Mouse (Mus musculus): ENCODE measurements around the gene Zfp658. TPM values are rescaled to one million over a fixed set of nuclear protein-coding genes. Genes with fewer than 3 reads are reported as not detected.

Zfp658 gene
- polyA plus RNA-seq (2011; ENCODE audit: insufficient read depth, insufficient read length, low read depth, missing spikeins): 1.7 and 2.2 TPM in 2 replicates

- Histone ChIP-seq H3K9ac (ENCODE audit: low read depth, poor library complexity, severe bottlenecking) (peak within 1 kb of the TSS; percentile 21), H3K27me3 (ENCODE audit: control insufficient read depth, insufficient read depth, low read length, poor library complexity, severe bottlenecking) (no peaks in the 10 kb centered on the region), H3K36me3 (ENCODE audit: control insufficient read depth, insufficient read depth, low read length, poor library complexity, severe bottlenecking) (no peaks in the 10 kb centered on the region), H3K27ac (ENCODE audit: insufficient read depth, low read length) (peak within 1 kb of the TSS; percentile 76), H3K9me3 (replicated peaks; ENCODE audit: control insufficient read depth, insufficient read depth, low read length, poor library complexity, severe bottlenecking) (no peaks in the 10 kb centered on the region), H3K4me3 (ENCODE audit: low read depth, low read length) (peak within 1 kb of the TSS; percentile 80), H3K4me1 (ENCODE audit: control insufficient read depth, insufficient read depth, low read length) (no peaks in the 10 kb centered on the region)
- TF ChIP-seq CTCF (IDR thresholded peaks at IDR 0.05; ENCODE audit: low read depth, low read length) (no peak), EP300 (IDR thresholded peaks at IDR 0.05; ENCODE audit: insufficient read depth, low read depth, low read length) (no peak), POLR2A (IDR thresholded peaks at IDR 0.05; ENCODE audit: insufficient read depth, low read length) (no peak)
These were observed at the start of gene Zfp658 for GRCm38 (mm10) chr7:43562006-43562633. TSS of gene Zfp658 (plus strand) at chr7:43562256.

GRCm38 (mm10) chr7:43512519-43512918 lies 49.5 kb upstream of the Zfp658 start:
- Histone ChIP-seq H3K4me3 (ENCODE audit: low read depth, low read length) (no peak overlapping the region), H3K9me3 (replicated peaks; ENCODE audit: control insufficient read depth, insufficient read depth, low read length, poor library complexity, severe bottlenecking) (no peaks in the 10 kb centered on the region), H3K27me3 (ENCODE audit: control insufficient read depth, insufficient read depth, low read length, poor library complexity, severe bottlenecking) (no peaks in the 10 kb centered on the region), H3K9ac (ENCODE audit: low read depth, poor library complexity, severe bottlenecking) (no peak overlapping the region), H3K36me3 (ENCODE audit: control insufficient read depth, insufficient read depth, low read length, poor library complexity, severe bottlenecking) (no peaks in the 10 kb centered on the region), H3K27ac (ENCODE audit: insufficient read depth, low read length) (no peak overlapping the region), H3K4me1 (ENCODE audit: control insufficient read depth, insufficient read depth, low read length) (no peaks in the 10 kb centered on the region)
- no peak for TF ChIP-seq POLR2A (IDR thresholded peaks at IDR 0.05; ENCODE audit: insufficient read depth, low read length)
- TF ChIP-seq CTCF (IDR thresholded peaks at IDR 0.05; ENCODE audit: low read depth, low read length): no peak
- no peak for TF ChIP-seq EP300 (IDR thresholded peaks at IDR 0.05; ENCODE audit: insufficient read depth, low read depth, low read length)

- H3K4me3 ChIP-seq (ENCODE audit: low read depth, low read length): no peak overlapping the region
- H3K9ac ChIP-seq (ENCODE audit: low read depth, poor library complexity, severe bottlenecking): no peak overlapping the region
- TF ChIP-seq POLR2A (IDR thresholded peaks at IDR 0.05; ENCODE audit: insufficient read depth, low read length): no peak
- TF ChIP-seq EP300 (IDR thresholded peaks at IDR 0.05; ENCODE audit: insufficient read depth, low read depth, low read length): no peak
- no peak overlapping the region for H3K27ac ChIP-seq (ENCODE audit: insufficient read depth, low read length)
- no peaks in the 10 kb centered on the region for H3K27me3 ChIP-seq (ENCODE audit: control insufficient read depth, insufficient read depth, low read length, poor library complexity, severe bottlenecking)
- H3K36me3 ChIP-seq (ENCODE audit: control insufficient read depth, insufficient read depth, low read length, poor library complexity, severe bottlenecking): no peaks in the 10 kb centered on the region
- no peaks in the 10 kb centered on the region for H3K4me1 ChIP-seq (ENCODE audit: control insufficient read depth, insufficient read depth, low read length)
- H3K9me3 ChIP-seq (replicated peaks; ENCODE audit: control insufficient read depth, insufficient read depth, low read length, poor library complexity, severe bottlenecking): no peaks in the 10 kb centered on the region
These were observed 47.0 kb upstream of the Zfp658 start for GRCm38 (mm10) chr7:43515076-43515475.

GRCm38 (mm10) chr7:43518341-43518740 lies 43.7 kb upstream of the Zfp658 start:
- TF ChIP-seq CTCF (IDR thresholded peaks at IDR 0.05; ENCODE audit: low read depth, low read length): no peak
- TF ChIP-seq POLR2A (IDR thresholded peaks at IDR 0.05; ENCODE audit: insufficient read depth, low read length): no peak
- TF ChIP-seq EP300 (IDR thresholded peaks at IDR 0.05; ENCODE audit: insufficient read depth, low read depth, low read length): no peak
- H3K4me1 ChIP-seq (ENCODE audit: control insufficient read depth, insufficient read depth, low read length): no peaks in the 10 kb centered on the region
- no peak overlapping the region for H3K9ac ChIP-seq (ENCODE audit: low read depth, poor library complexity, severe bottlenecking)
- H3K27me3 ChIP-seq (ENCODE audit: control insufficient read depth, insufficient read depth, low read length, poor library complexity, severe bottlenecking): no peaks in the 10 kb centered on the region
- no peaks in the 10 kb centered on the region for H3K9me3 ChIP-seq (replicated peaks; ENCODE audit: control insufficient read depth, insufficient read depth, low read length, poor library complexity, severe bottlenecking)
- no peaks in the 10 kb centered on the region for H3K36me3 ChIP-seq (ENCODE audit: control insufficient read depth, insufficient read depth, low read length, poor library complexity, severe bottlenecking)
- no peak overlapping the region for H3K4me3 ChIP-seq (ENCODE audit: low read depth, low read length)
- H3K27ac ChIP-seq (ENCODE audit: insufficient read depth, low read length): no peak overlapping the region

GRCm38 (mm10) chr7:43522776-43523175 lies 39.3 kb upstream of the Zfp658 start:
- H3K27me3 ChIP-seq (ENCODE audit: control insufficient read depth, insufficient read depth, low read length, poor library complexity, severe bottlenecking): no peaks in the 10 kb centered on the region

GRCm38 (mm10) chr7:43525313-43525712 lies 36.7 kb upstream of the Zfp658 start:
- no peak overlapping the region for H3K27ac ChIP-seq (ENCODE audit: insufficient read depth, low read length)
- H3K4me3 ChIP-seq (ENCODE audit: low read depth, low read length): no peak overlapping the region
- no peaks in the 10 kb centered on the region for H3K9me3 ChIP-seq (replicated peaks; ENCODE audit: control insufficient read depth, insufficient read depth, low read length, poor library complexity, severe bottlenecking)
- no peak overlapping the region for H3K9ac ChIP-seq (ENCODE audit: low read depth, poor library complexity, severe bottlenecking)
- no peaks in the 10 kb centered on the region for H3K4me1 ChIP-seq (ENCODE audit: control insufficient read depth, insufficient read depth, low read length)
- no peaks in the 10 kb centered on the region for H3K36me3 ChIP-seq (ENCODE audit: control insufficient read depth, insufficient read depth, low read length, poor library complexity, severe bottlenecking)
- TF ChIP-seq CTCF (IDR thresholded peaks at IDR 0.05; ENCODE audit: low read depth, low read length): peak; percentile 61
- no peak for TF ChIP-seq EP300 (IDR thresholded peaks at IDR 0.05; ENCODE audit: insufficient read depth, low read depth, low read length)
- H3K27me3 ChIP-seq (ENCODE audit: control insufficient read depth, insufficient read depth, low read length, poor library complexity, severe bottlenecking): no peaks in the 10 kb centered on the region

More at GRCm38 (mm10) chr7:43522776-43523175, 39.3 kb upstream of the Zfp658 start:
- Histone ChIP-seq H3K4me1 (ENCODE audit: control insufficient read depth, insufficient read depth, low read length) (no peaks in the 10 kb centered on the region), H3K36me3 (ENCODE audit: control insufficient read depth, insufficient read depth, low read length, poor library complexity, severe bottlenecking) (no peaks in the 10 kb centered on the region), H3K4me3 (ENCODE audit: low read depth, low read length) (no peak overlapping the region), H3K9ac (ENCODE audit: low read depth, poor library complexity, severe bottlenecking) (no peak overlapping the region), H3K27ac (ENCODE audit: insufficient read depth, low read length) (no peak overlapping the region), H3K9me3 (replicated peaks; ENCODE audit: control insufficient read depth, insufficient read depth, low read length, poor library complexity, severe bottlenecking) (no peaks in the 10 kb centered on the region)
- TF ChIP-seq POLR2A (IDR thresholded peaks at IDR 0.05; ENCODE audit: insufficient read depth, low read length): no peak
- TF ChIP-seq EP300 (IDR thresholded peaks at IDR 0.05; ENCODE audit: insufficient read depth, low read depth, low read length): no peak
- TF ChIP-seq CTCF (IDR thresholded peaks at IDR 0.05; ENCODE audit: low read depth, low read length): no peak
